Mouse (Mus musculus) embryonic facial prominence, embryonic 12.5 days (tissue): Measurements from ENCODE around the gene Musk. TPM values are rescaled to one million over a fixed set of nuclear protein-coding genes. Genes with fewer than 3 reads are reported as not detected.

ENCODE experiments used
- ATAC-seq: fragments of 200-750 bp; cut with Nextera tagmentation; 2 replicates; pipeline ENCODE4 v1.8.0; 2017; ENCODE audit not compliant: insufficient number of reproducible peaks, insufficient read depth, low FRiP score, low TSS enrichment
- H3K27ac ChIP-seq: fragments of 300-500 bp; sonication (generic); 2 replicates; pipeline ENCODE4 v1.5.1; 2016; ENCODE audit warnings: mild to moderate bottlenecking
- H3K27me3 ChIP-seq: fragments of 300-500 bp; sonication (generic); 2 replicates; pipeline ENCODE4 v1.6.1; 2016; ENCODE audit warnings: mild to moderate bottlenecking, moderate library complexity
- H3K36me3 ChIP-seq: fragments of 300-500 bp; sonication (generic); 2 replicates; pipeline ENCODE4 v1.6.1; 2016; ENCODE audit warnings: mild to moderate bottlenecking
- H3K4me1 ChIP-seq: fragments of 300-500 bp; sonication (generic); 2 replicates; pipeline ENCODE4 v1.6.1; 2016
- H3K4me2 ChIP-seq: fragments of 300-500 bp; sonication (generic); replicated peaks from 2 replicates; pipeline ENCODE4 v1.6.1; 2016; ENCODE audit warnings: mild to moderate bottlenecking, moderate library complexity
- H3K4me3 ChIP-seq: fragments of 300-500 bp; sonication (generic); 2 replicates; pipeline ENCODE4 v1.5.1; 2016; ENCODE audit warnings: mild to moderate bottlenecking
- H3K9ac ChIP-seq: fragments of 300-500 bp; sonication (generic); 2 replicates; pipeline ENCODE4 v1.6.1; 2016; ENCODE audit warnings: mild to moderate bottlenecking, moderate library complexity
- H3K9me3 ChIP-seq: fragments of 300-500 bp; sonication (generic); 2 replicates; pipeline ENCODE4 v1.6.1; 2016; ENCODE audit warnings: mild to moderate bottlenecking, moderate library complexity
- WGBS: fragments of 180-500 bp; shearing (Covaris S2); methylation state at CpG from one replicate; pipeline ENCODE4 v1.1.7; 2016; 5-methylcytosine and 5-hydroxymethylcytosine counted together
- polyA plus RNA-seq: library from polyadenylated mRNA; unstranded; fragments of >200 nt; fragmentation: Nextera tagmentation; extraction: Ambion mirVana; gene quantifications from 2 replicates; pipeline ENCODE4 v1.2.1, GENCODE M21; 2016

Musk gene
- polyA plus RNA-seq, 1 experiment from 2014 or later: 4.2 TPM

GRCm38 (mm10) chr4:58423276-58423930 is 137.6 kb downstream of the Musk start:
- no peaks in the 10 kb centered on the region for H3K36me3 ChIP-seq
- 19% methylated on average over 9 of the region's 9 CpGs for WGBS
- H3K9ac ChIP-seq: no peak overlapping the region
- H3K27me3 ChIP-seq: no peaks in the 10 kb centered on the region
- peak overlapping the region; percentile 20; the same call in 1 of the 2 replicates for H3K4me2 ChIP-seq
- no peak for ATAC-seq
- no peak overlapping the region for H3K4me3 ChIP-seq
- peaks cover 2% of the 10 kb centered on the region; the same call in 1 of the 2 replicates for H3K4me1 ChIP-seq
- H3K27ac ChIP-seq: no peak overlapping the region
- no peaks in the 10 kb centered on the region for H3K9me3 ChIP-seq

Other genes starting within 250 kb of the Musk start
- gene Svep1, start 79.1 kb upstream of the Musk start, polyA plus RNA-seq: 7.7 and 8.1 TPM in 2 replicates